Mouse (Mus musculus) heart, adult 2 months (tissue): ENCODE measurements around the gene 4930524J08Rik. TPM values are rescaled to one million over a fixed set of nuclear protein-coding genes. Genes with fewer than 3 reads are reported as not detected.
A peak's percentile ranks its signal among the peaks of the same experiment; 100 is the strongest.

Experiments
- DNase-seq, 2 experiments: peaks; one replicate each; pipeline ENCODE4 v3.0.0; 2021
- H3K27ac ChIP-seq: fragments of 200-600 bp; 2 replicates; pipeline ENCODE4 v1.8.1; 2022
- H3K27me3 ChIP-seq: fragments of 200-500 bp; 2 replicates; pipeline ENCODE4 v1.6.1; 2012; ENCODE audit warnings: mild to moderate bottlenecking, low read length, inconsistent platforms, mixed read lengths; ENCODE audit not compliant: control insufficient read depth, insufficient read depth
- H3K36me3 ChIP-seq: fragments of 200-500 bp; 2 replicates; pipeline ENCODE4 v1.6.1; 2012; ENCODE audit warnings: low read length, inconsistent platforms; ENCODE audit not compliant: control insufficient read depth, insufficient read depth
- H3K4me1 ChIP-seq: fragments of 200-500 bp; 2 replicates; pipeline ENCODE4 v1.6.1; 2011; ENCODE audit warnings: low read length; ENCODE audit not compliant: control insufficient read depth, insufficient read depth
- H3K4me3 ChIP-seq: fragments of 200-600 bp; 2 replicates; pipeline ENCODE4 v1.8.1; 2022
- H3K79me2 ChIP-seq: fragments of 200-500 bp; replicated peaks from 2 replicates; pipeline ENCODE4 v1.6.1; 2012; ENCODE audit warnings: mild to moderate bottlenecking, inconsistent platforms, low read length, moderate library complexity, mixed read lengths; ENCODE audit not compliant: control insufficient read depth, insufficient read depth
- H3K9ac ChIP-seq: fragments of 200-500 bp; 2 replicates; pipeline ENCODE4 v1.6.1; 2012; ENCODE audit warnings: low read depth, mild to moderate bottlenecking, control low read depth, inconsistent platforms, low read length, mixed read lengths
- CTCF ChIP-seq: fragments of 200-600 bp; IDR thresholded peaks from 2 replicates; pipeline ENCODE4 v1.8.1; 2022; ENCODE audit warnings: antibody characterized with exemption, mild to moderate bottlenecking, moderate library complexity
- EP300 ChIP-seq: fragments of 200-500 bp; IDR thresholded peaks from 2 replicates; pipeline ENCODE4 v1.6.1; 2011; ENCODE audit warnings: low read depth, low read length, control low read depth; ENCODE audit not compliant: insufficient read depth
- POLR2A ChIP-seq: fragments of 200-500 bp; IDR thresholded peaks from 2 replicates; pipeline ENCODE4 v1.6.1; 2011; ENCODE audit warnings: mild to moderate bottlenecking, low read depth, low read length, control low read depth; ENCODE audit not compliant: insufficient read depth
- WGBS: fragments of 180-500 bp; shearing (Covaris S2); methylation state at CpG from one replicate; pipeline ENCODE4 v1.1.7; 2018; 5-methylcytosine and 5-hydroxymethylcytosine counted together
- intact Hi-C: fragments of 180-260 bp; cut with DNase I; formaldehyde crosslinking; loops from one replicate; pipeline ENCODE4 v1.15.1; 2025
- polyA plus RNA-seq: library from polyadenylated mRNA; depleted of rRNA; stranded (reverse); fragments of >200 nt; gene quantifications from 2 replicates; pipeline ENCODE4 v1.2.3, GENCODE M21; 2012
- total RNA-seq, 2 experiments: library from RNA; stranded (reverse); gene quantifications; 2 replicates each; pipeline ENCODE4 v1.2.3; 2021

4930524J08Rik gene
- total and polyA plus RNA-seq, 3 experiments, result 0.84 to 1.2 (median 1.1) TPM

- no peaks in the 10 kb centered on the region for H3K27me3 ChIP-seq
- no peaks in the 10 kb centered on the region for H3K79me2 ChIP-seq
- no peaks in the 10 kb centered on the region for H3K36me3 ChIP-seq
- no peak overlapping the region for H3K9ac ChIP-seq
- H3K4me1 ChIP-seq, result no peaks in the 10 kb centered on the region
- no peak for DNase-seq
- no peak for TF ChIP-seq EP300
- TF ChIP-seq CTCF, result no peak
- TF ChIP-seq POLR2A, result no peak
- H3K27ac ChIP-seq, result no peak overlapping the region
- intact Hi-C loops, result no loop called here
- 62% methylated on average over 4 of the region's 4 CpGs for WGBS
- no peak overlapping the region for H3K4me3 ChIP-seq
Measured at GRCm38 (mm10) chr5:100006324-100007039, 27.6 kb downstream of the 4930524J08Rik start.

- H3K27ac ChIP-seq, result no peak overlapping the region
- no peaks in the 10 kb centered on the region for H3K79me2 ChIP-seq
- intact Hi-C loops, result no loop called here
- no peak overlapping the region for H3K9ac ChIP-seq
- no peak for DNase-seq
- no peaks in the 10 kb centered on the region for H3K36me3 ChIP-seq
- no peak overlapping the region for H3K4me3 ChIP-seq
- H3K27me3 ChIP-seq, result no peaks in the 10 kb centered on the region
- no peaks in the 10 kb centered on the region for H3K4me1 ChIP-seq
- 87% methylated on average over 4 of the region's 4 CpGs for WGBS
- no peak for TF ChIP-seq EP300
- TF ChIP-seq CTCF, result peak; percentile 41
- no peak for TF ChIP-seq POLR2A
Measured at GRCm38 (mm10) chr5:100007040-100007375, 28.1 kb downstream of the 4930524J08Rik start.

- Histone ChIP-seq H3K79me2 (no peaks in the 10 kb centered on the region), H3K27ac (no peak overlapping the region), H3K27me3 (no peaks in the 10 kb centered on the region), H3K36me3 (no peaks in the 10 kb centered on the region), H3K9ac (no peak overlapping the region), H3K4me1 (no peaks in the 10 kb centered on the region), H3K4me3 (no peak overlapping the region)
- no peak for DNase-seq
- intact Hi-C loops, result no loop called here
- 52% methylated on average over 3 of the region's 3 CpGs for WGBS
- no peak for TF ChIP-seq EP300
- TF ChIP-seq POLR2A, result no peak
- no peak for TF ChIP-seq CTCF
Measured at GRCm38 (mm10) chr5:100008485-100008884, 29.6 kb downstream of the 4930524J08Rik start.

DNA sequence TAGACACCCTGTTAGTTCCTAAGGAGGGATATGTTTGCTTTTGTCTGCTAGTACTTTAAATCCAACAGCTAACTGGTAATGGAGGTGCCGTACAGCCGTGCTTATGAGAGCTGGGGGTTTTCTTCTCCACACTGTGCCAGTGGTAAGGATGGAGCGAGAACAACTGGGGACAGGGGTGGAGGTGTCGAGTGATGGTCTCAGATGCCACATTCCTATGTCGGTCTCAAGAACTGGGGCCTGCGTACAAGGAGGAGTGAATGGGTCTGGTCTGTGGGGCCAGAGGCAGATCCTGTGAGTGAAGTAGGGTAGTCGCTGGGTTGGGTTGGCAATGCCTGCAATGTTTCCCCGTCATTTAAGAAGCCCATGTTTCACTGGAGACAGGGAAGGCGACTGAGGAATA, 33.7 kb downstream of the 4930524J08Rik start:
- no peak overlapping the region for H3K9ac ChIP-seq
- WGBS, result 58% methylated on average over 9 of the region's 9 CpGs
- H3K27ac ChIP-seq, result no peak overlapping the region
- TF ChIP-seq CTCF (no peak), POLR2A (no peak), EP300 (no peak)
- DNase-seq, result no peak
- intact Hi-C loops, result no loop called here
- H3K4me1 ChIP-seq, result no peaks in the 10 kb centered on the region
- no peaks in the 10 kb centered on the region for H3K27me3 ChIP-seq
- no peaks in the 10 kb centered on the region for H3K79me2 ChIP-seq
- no peaks in the 10 kb centered on the region for H3K36me3 ChIP-seq
- H3K4me3 ChIP-seq, result no peak overlapping the region

- intact Hi-C loops, result no loop called here
- Histone ChIP-seq H3K4me3 (no peak overlapping the region), H3K79me2 (no peaks in the 10 kb centered on the region), H3K27me3 (no peaks in the 10 kb centered on the region), H3K36me3 (no peaks in the 10 kb centered on the region), H3K27ac (no peak overlapping the region), H3K9ac (no peak overlapping the region), H3K4me1 (no peaks in the 10 kb centered on the region)
- no peak for DNase-seq
- no peak for TF ChIP-seq EP300
- no peak for TF ChIP-seq CTCF
- TF ChIP-seq POLR2A, result no peak
Measured at GRCm38 (mm10) chr5:100020089-100020488, 41.2 kb downstream of the 4930524J08Rik start.

- intact Hi-C loops, result no loop called here
- H3K79me2 ChIP-seq, result no peaks in the 10 kb centered on the region
- H3K9ac ChIP-seq, result no peak overlapping the region
- no peaks in the 10 kb centered on the region for H3K36me3 ChIP-seq
- TF ChIP-seq CTCF, result no peak
- TF ChIP-seq POLR2A, result no peak
- no peak for TF ChIP-seq EP300
- H3K4me1 ChIP-seq, result no peaks in the 10 kb centered on the region
- 50% methylated on average over 5 of the region's 5 CpGs for WGBS
- no peak overlapping the region for H3K27ac ChIP-seq
- no peaks in the 10 kb centered on the region for H3K27me3 ChIP-seq
- no peak overlapping the region for H3K4me3 ChIP-seq
- no peak for DNase-seq
Measured at GRCm38 (mm10) chr5:100024403-100024802, 45.5 kb downstream of the 4930524J08Rik start.
